Mouse (Mus musculus): ENCODE data around the gene Amotl2.

- TF ChIP-seq GATA1 (IDR thresholded peaks at IDR 0.05; ENCODE audit: borderline replicate concordance, low read length): no peak
- TF ChIP-seq FLI1 (IDR thresholded peaks at IDR 0.05; ENCODE audit: low read length): no peak
Measured at GRCm38 (mm10) chr9:102734739-102735075, 18.2 kb downstream of the Amotl2 start.

Data from megakaryocyte, embryonic 14.5 days (primary cell).